Mouse (Mus musculus): Measurements from ENCODE around the gene Rab29. TPM values are rescaled to one million over a fixed set of nuclear protein-coding genes. Genes with fewer than 3 reads are reported as not detected.
A peak's percentile ranks its signal among the peaks of the same experiment; 100 is the strongest.

Rab29 gene
- polyA plus RNA-seq, 1 experiment from 2014 or later: 27.4 TPM

- H3K27ac ChIP-seq (replicated peaks): no peak overlapping the region
- H3K4me1 ChIP-seq: no peaks in the 10 kb centered on the region
- no peaks in the 10 kb centered on the region for H3K9me3 ChIP-seq (replicated peaks)
- H3K27me3 ChIP-seq: no peaks in the 10 kb centered on the region
- no peaks in the 10 kb centered on the region for H3K36me3 ChIP-seq
- peak overlapping the region; percentile 87 for H3K4me2 ChIP-seq (replicated peaks)
- 72% methylated on average over 6 of the region's 6 CpGs for WGBS
- H3K4me3 ChIP-seq (replicated peaks): peak overlapping the region; percentile 74; the same call in 1 of the 2 replicates
- H3K9ac ChIP-seq: no peak overlapping the region
- no peak for ATAC-seq (ENCODE audit: insufficient number of reproducible peaks, low FRiP score, low TSS enrichment, low read depth)
Measured at GRCm38 (mm10) chr1:131866304-131866999, 572 bp upstream of the Rab29 start.

GRCm38 (mm10) chr1:131867946-131868290 lies 894 bp downstream of the Rab29 start:
- H3K27me3 ChIP-seq: no peaks in the 10 kb centered on the region
- H3K4me1 ChIP-seq: no peaks in the 10 kb centered on the region
- 0 out of 2 replicates have a peak, but pooled peaks cover 3% of the 10 kb centered on the region for H3K36me3 ChIP-seq
- H3K9me3 ChIP-seq (replicated peaks): no peaks in the 10 kb centered on the region
- H3K27ac ChIP-seq (replicated peaks): no peak overlapping the region
- H3K4me2 ChIP-seq (replicated peaks): peak overlapping the region; percentile 87
- H3K4me3 ChIP-seq (replicated peaks): peak overlapping the region; percentile 74
- ATAC-seq (ENCODE audit: insufficient number of reproducible peaks, low FRiP score, low TSS enrichment, low read depth): no peak
- peak overlapping the region; percentile 55 for H3K9ac ChIP-seq
- 11% methylated on average over 10 of the region's 10 CpGs for WGBS

GRCm38 (mm10) chr1:131869561-131869960 lies 2.5 kb downstream of the Rab29 start:
- 0 out of 2 replicates have a peak, but pooled peaks cover 6% of the 10 kb centered on the region for H3K36me3 ChIP-seq
- H3K27ac ChIP-seq (replicated peaks): no peak overlapping the region
- no peaks in the 10 kb centered on the region for H3K9me3 ChIP-seq (replicated peaks)
- no peak overlapping the region for H3K4me3 ChIP-seq (replicated peaks)
- 78% methylated on average over 2 of the region's 2 CpGs for WGBS
- no peaks in the 10 kb centered on the region for H3K27me3 ChIP-seq
- H3K9ac ChIP-seq: no peak overlapping the region
- ATAC-seq (ENCODE audit: insufficient number of reproducible peaks, low FRiP score, low TSS enrichment, low read depth): no peak
- H3K4me2 ChIP-seq (replicated peaks): no peak overlapping the region
- H3K4me1 ChIP-seq: no peaks in the 10 kb centered on the region

- Histone ChIP-seq H3K36me3 (0 out of 2 replicates have a peak, but pooled peaks cover 6% of the 10 kb centered on the region), H3K4me1 (no peaks in the 10 kb centered on the region), H3K27ac (replicated peaks) (no peak overlapping the region), H3K9ac (no peak overlapping the region), H3K9me3 (replicated peaks) (no peaks in the 10 kb centered on the region), H3K4me2 (replicated peaks) (no peak overlapping the region), H3K4me3 (replicated peaks) (no peak overlapping the region), H3K27me3 (no peaks in the 10 kb centered on the region)
- no peak for ATAC-seq (ENCODE audit: insufficient number of reproducible peaks, low FRiP score, low TSS enrichment, low read depth)
- WGBS: 55% methylated on average over 1 of the region's 1 CpGs
Measured at GRCm38 (mm10) chr1:131872856-131873255, 5.8 kb downstream of the Rab29 start.

- WGBS: 76% methylated on average over 2 of the region's 2 CpGs
- Histone ChIP-seq H3K9me3 (replicated peaks) (no peaks in the 10 kb centered on the region), H3K4me1 (no peaks in the 10 kb centered on the region), H3K27ac (replicated peaks) (no peak overlapping the region), H3K36me3 (no peaks in the 10 kb centered on the region), H3K4me2 (replicated peaks) (no peak overlapping the region), H3K27me3 (no peaks in the 10 kb centered on the region), H3K4me3 (replicated peaks) (no peak overlapping the region), H3K9ac (no peak overlapping the region)
- no peak for ATAC-seq (ENCODE audit: insufficient number of reproducible peaks, low FRiP score, low TSS enrichment, low read depth)
Measured at GRCm38 (mm10) chr1:131879816-131880215, 12.8 kb downstream of the Rab29 start.

GRCm38 (mm10) chr1:131882787-131883186 lies 15.8 kb downstream of the Rab29 start:
- Histone ChIP-seq H3K4me2 (replicated peaks) (no peak overlapping the region), H3K27ac (replicated peaks) (no peak overlapping the region), H3K9ac (no peak overlapping the region), H3K9me3 (replicated peaks) (no peaks in the 10 kb centered on the region), H3K4me1 (no peaks in the 10 kb centered on the region), H3K36me3 (no peaks in the 10 kb centered on the region), H3K27me3 (no peaks in the 10 kb centered on the region), H3K4me3 (replicated peaks) (no peak overlapping the region)
- WGBS: 62% methylated on average over 2 of the region's 2 CpGs
- no peak for ATAC-seq (ENCODE audit: insufficient number of reproducible peaks, low FRiP score, low TSS enrichment, low read depth)

GRCm38 (mm10) chr1:131886173-131886572 lies 19.1 kb downstream of the Rab29 start:
- Histone ChIP-seq H3K4me1 (no peaks in the 10 kb centered on the region), H3K4me2 (replicated peaks) (no peak overlapping the region), H3K36me3 (no peaks in the 10 kb centered on the region), H3K27ac (replicated peaks) (no peak overlapping the region), H3K9me3 (replicated peaks) (no peaks in the 10 kb centered on the region), H3K4me3 (replicated peaks) (no peak overlapping the region), H3K9ac (no peak overlapping the region), H3K27me3 (no peaks in the 10 kb centered on the region)
- WGBS: 58% methylated on average over 2 of the region's 2 CpGs
- ATAC-seq (ENCODE audit: insufficient number of reproducible peaks, low FRiP score, low TSS enrichment, low read depth): no peak

GRCm38 (mm10) chr1:131886641-131887040 lies 19.6 kb downstream of the Rab29 start:
- Histone ChIP-seq H3K27me3 (no peaks in the 10 kb centered on the region), H3K4me3 (replicated peaks) (no peak overlapping the region), H3K9ac (no peak overlapping the region), H3K27ac (replicated peaks) (no peak overlapping the region), H3K9me3 (replicated peaks) (no peaks in the 10 kb centered on the region), H3K4me2 (replicated peaks) (no peak overlapping the region), H3K4me1 (no peaks in the 10 kb centered on the region), H3K36me3 (no peaks in the 10 kb centered on the region)
- ATAC-seq (ENCODE audit: insufficient number of reproducible peaks, low FRiP score, low TSS enrichment, low read depth): no peak
- 47% methylated on average over 3 of the region's 3 CpGs for WGBS

- Histone ChIP-seq H3K9ac (no peak overlapping the region), H3K4me1 (no peaks in the 10 kb centered on the region), H3K27ac (replicated peaks) (no peak overlapping the region), H3K4me3 (replicated peaks) (no peak overlapping the region), H3K9me3 (replicated peaks) (no peaks in the 10 kb centered on the region), H3K4me2 (replicated peaks) (no peak overlapping the region), H3K36me3 (no peaks in the 10 kb centered on the region), H3K27me3 (no peaks in the 10 kb centered on the region)
- ATAC-seq (ENCODE audit: insufficient number of reproducible peaks, low FRiP score, low TSS enrichment, low read depth): no peak
- 77% methylated on average over 6 of the region's 6 CpGs for WGBS
Measured at GRCm38 (mm10) chr1:131890043-131890658, 23.1 kb downstream of the Rab29 start.

GRCm38 (mm10) chr1:131891436-131891835 lies 24.4 kb downstream of the Rab29 start:
- H3K4me2 ChIP-seq (replicated peaks): no peak overlapping the region
- H3K4me3 ChIP-seq (replicated peaks): no peak overlapping the region
- no peaks in the 10 kb centered on the region for H3K4me1 ChIP-seq
- H3K9me3 ChIP-seq (replicated peaks): no peaks in the 10 kb centered on the region
- no peak for ATAC-seq (ENCODE audit: insufficient number of reproducible peaks, low FRiP score, low TSS enrichment, low read depth)
- WGBS: 43% methylated on average over 4 of the region's 4 CpGs
- no peak overlapping the region for H3K27ac ChIP-seq (replicated peaks)
- H3K36me3 ChIP-seq: no peaks in the 10 kb centered on the region
- no peaks in the 10 kb centered on the region for H3K27me3 ChIP-seq
- H3K9ac ChIP-seq: no peak overlapping the region

GRCm38 (mm10) chr1:131902679-131903078 lies 35.7 kb downstream of the Rab29 start:
- H3K27me3 ChIP-seq: peaks cover under 1% of the 10 kb centered on the region
- no peak overlapping the region for H3K27ac ChIP-seq (replicated peaks)
- H3K9ac ChIP-seq: no peak overlapping the region
- 83% methylated on average over 4 of the region's 4 CpGs for WGBS
- H3K4me3 ChIP-seq (replicated peaks): no peak overlapping the region
- no peak overlapping the region for H3K4me2 ChIP-seq (replicated peaks)
- H3K4me1 ChIP-seq: no peaks in the 10 kb centered on the region
- ATAC-seq (ENCODE audit: insufficient number of reproducible peaks, low FRiP score, low TSS enrichment, low read depth): no peak
- H3K9me3 ChIP-seq (replicated peaks): no peaks in the 10 kb centered on the region
- H3K36me3 ChIP-seq: no peaks in the 10 kb centered on the region

GRCm38 (mm10) chr1:131903251-131903650 lies 36.2 kb downstream of the Rab29 start:
- Histone ChIP-seq H3K27ac (replicated peaks) (no peak overlapping the region), H3K27me3 (peaks cover 7% of the 10 kb centered on the region), H3K4me3 (replicated peaks) (no peak overlapping the region), H3K36me3 (no peaks in the 10 kb centered on the region), H3K9me3 (replicated peaks) (no peaks in the 10 kb centered on the region), H3K4me2 (replicated peaks) (no peak overlapping the region), H3K9ac (no peak overlapping the region), H3K4me1 (no peaks in the 10 kb centered on the region)
- no peak for ATAC-seq (ENCODE audit: insufficient number of reproducible peaks, low FRiP score, low TSS enrichment, low read depth)
- WGBS: 88% methylated on average over 7 of the region's 7 CpGs

All from embryonic facial prominence, embryonic 15.5 days (tissue).